Mouse (Mus musculus): ENCODE data around the gene Prpf40a.

GRCm38 (mm10) chr2:53189811-53190210 is 1.3 kb downstream of the Prpf40a start:
- no peak for TF ChIP-seq CTCF (IDR thresholded peaks at IDR 0.05; ENCODE audit: extremely low read depth, insufficient read depth, low read length)
- no peak for TF ChIP-seq POLR2A (IDR thresholded peaks at IDR 0.05; ENCODE audit: extremely low read depth, insufficient read depth, low read length)

Data from cortical plate, adult 2 months (tissue).